Mouse (Mus musculus): Measurements from ENCODE around the gene Tmc5. TPM values are rescaled to one million over a fixed set of nuclear protein-coding genes. Genes with fewer than 3 reads are reported as not detected.

The Tmc5 gene
- polyA plus RNA-seq, 1 experiment, result 0.26 TPM

DNA sequence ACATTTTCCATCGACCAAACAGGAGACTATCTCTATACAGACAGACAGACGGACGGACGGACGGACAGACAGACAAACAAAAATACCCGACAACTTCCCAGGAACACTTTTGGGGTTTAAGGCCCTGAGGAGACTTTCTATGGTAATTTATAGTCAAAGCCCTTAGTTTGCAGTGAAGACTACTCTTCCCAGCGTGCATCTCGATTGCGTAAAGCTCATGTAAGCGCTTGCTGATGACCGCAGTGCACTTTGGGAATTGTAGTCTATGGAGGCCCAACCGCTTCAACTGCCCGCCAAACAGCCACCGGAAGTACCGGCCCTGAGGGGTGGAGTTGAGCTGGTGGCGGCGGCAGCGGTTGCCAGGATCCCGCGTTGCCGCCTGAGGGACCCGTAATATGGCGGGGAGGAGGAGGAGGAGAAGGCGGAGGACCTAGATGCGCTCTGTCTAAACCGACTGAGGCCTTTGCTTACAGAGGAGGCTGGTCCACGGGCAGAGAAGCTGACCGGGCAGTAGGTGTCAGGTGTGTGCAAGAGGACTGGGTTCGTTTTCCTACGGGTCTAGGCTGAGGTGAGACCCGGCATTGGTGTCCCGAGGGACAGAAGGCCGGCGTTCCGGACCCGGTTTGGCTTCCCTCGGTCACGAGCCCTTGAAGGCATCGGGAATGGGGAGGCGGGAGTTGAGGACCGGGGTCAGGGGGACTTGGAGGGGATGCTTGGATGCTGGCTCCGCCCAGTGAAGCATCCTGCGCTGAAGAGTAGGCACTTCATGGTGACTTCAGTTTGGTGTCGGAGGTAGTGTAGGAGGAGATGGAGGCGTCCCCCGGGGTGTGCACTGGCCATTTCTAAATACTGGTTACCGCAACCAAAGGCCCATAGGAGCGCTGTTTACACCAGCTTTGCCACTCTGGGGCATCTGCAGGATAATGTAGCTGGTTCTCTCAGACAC lies 115.4 kb downstream of the Tmc5 start, which contains the start of gene Ccp110:
Gene Ccp110, plus strand, starts transcription at position 325 of the 946 bp plus-strand sequence.
- no peak for TF ChIP-seq CTCF (IDR thresholded peaks at IDR 0.05; ENCODE audit: borderline replicate concordance, extremely low read depth, insufficient read depth, insufficient read length)
- TF ChIP-seq POLR2A (IDR thresholded peaks at IDR 0.05; ENCODE audit: borderline replicate concordance, extremely low read depth, insufficient read depth, insufficient read length, poor library complexity, severe bottlenecking), result peak; percentile 27; the same call in 1 of the 2 replicates
- DNase-seq (ENCODE audit: low read depth), result peak; percentile 99

GRCm38 (mm10) chr7:118714873-118715272 lies 117.8 kb downstream of the Tmc5 start:
- DNase-seq (ENCODE audit: low read depth), result no peak
- TF ChIP-seq POLR2A (IDR thresholded peaks at IDR 0.05; ENCODE audit: borderline replicate concordance, extremely low read depth, insufficient read depth, insufficient read length, poor library complexity, severe bottlenecking), result no peak
- TF ChIP-seq CTCF (IDR thresholded peaks at IDR 0.05; ENCODE audit: borderline replicate concordance, extremely low read depth, insufficient read depth, insufficient read length), result no peak

- no peak for DNase-seq (ENCODE audit: low read depth)
- TF ChIP-seq CTCF (IDR thresholded peaks at IDR 0.05; ENCODE audit: borderline replicate concordance, extremely low read depth, insufficient read depth, insufficient read length) (no peak), POLR2A (IDR thresholded peaks at IDR 0.05; ENCODE audit: borderline replicate concordance, extremely low read depth, insufficient read depth, insufficient read length, poor library complexity, severe bottlenecking) (no peak)
Measured at GRCm38 (mm10) chr7:118718066-118718465, 121.0 kb downstream of the Tmc5 start.

GRCm38 (mm10) chr7:118723927-118724326 lies 126.8 kb downstream of the Tmc5 start:
- no peak for TF ChIP-seq CTCF (IDR thresholded peaks at IDR 0.05; ENCODE audit: borderline replicate concordance, extremely low read depth, insufficient read depth, insufficient read length)
- TF ChIP-seq POLR2A (IDR thresholded peaks at IDR 0.05; ENCODE audit: borderline replicate concordance, extremely low read depth, insufficient read depth, insufficient read length, poor library complexity, severe bottlenecking), result no peak
- no peak for DNase-seq (ENCODE audit: low read depth)

Other genes starting within 250 kb of the Tmc5 start
- gene Syt17, start 149.1 kb upstream of the Tmc5 start, polyA plus RNA-seq (2012; rRNA removed), result 10.5 and 13.4 TPM in 2 replicates
- 1.9 and 3.3 TPM in 2 replicates for gene Itpripl2, start 105.3 kb upstream of the Tmc5 start, polyA plus RNA-seq (2012; rRNA removed)
- 56.3 and 75.3 TPM in 2 replicates for gene Coq7, start 63.9 kb upstream of the Tmc5 start, polyA plus RNA-seq (2012; rRNA removed)
- 8.3 and 9.2 TPM in 2 replicates for gene Tmc7, start 12.6 kb upstream of the Tmc5 start, polyA plus RNA-seq (2012; rRNA removed)
- 154 and 228 TPM in 2 replicates for gene Gde1, start 108.5 kb downstream of the Tmc5 start, polyA plus RNA-seq (2012; rRNA removed)
- 49.5 and 53.2 TPM in 2 replicates for gene Ccp110, start 115.3 kb downstream of the Tmc5 start, polyA plus RNA-seq (2012; rRNA removed)
- gene Vps35l, start 142.9 kb downstream of the Tmc5 start, polyA plus RNA-seq (2012; rRNA removed), result 80.9 and 91.5 TPM in 2 replicates

Measured in brain, embryonic 14.5 days (tissue).